Mouse (Mus musculus) E14TG2a.4 (cell line): ENCODE data around the gene Dysf.

Experiments
- CTCF ChIP-seq: conservative IDR thresholded peaks from 2 replicates; pipeline ENCODE4 v1.5.1; 2014; ENCODE audit warnings: low read length
- NANOG ChIP-seq: IDR thresholded peaks from 2 replicates; pipeline ENCODE4 v1.6.1; 2014; ENCODE audit warnings: borderline replicate concordance, low read length, mixed read lengths
- POU5F1 ChIP-seq: IDR thresholded peaks from 2 replicates; pipeline ENCODE4 v1.6.1; 2014; ENCODE audit warnings: low read length, borderline replicate concordance

DNA sequence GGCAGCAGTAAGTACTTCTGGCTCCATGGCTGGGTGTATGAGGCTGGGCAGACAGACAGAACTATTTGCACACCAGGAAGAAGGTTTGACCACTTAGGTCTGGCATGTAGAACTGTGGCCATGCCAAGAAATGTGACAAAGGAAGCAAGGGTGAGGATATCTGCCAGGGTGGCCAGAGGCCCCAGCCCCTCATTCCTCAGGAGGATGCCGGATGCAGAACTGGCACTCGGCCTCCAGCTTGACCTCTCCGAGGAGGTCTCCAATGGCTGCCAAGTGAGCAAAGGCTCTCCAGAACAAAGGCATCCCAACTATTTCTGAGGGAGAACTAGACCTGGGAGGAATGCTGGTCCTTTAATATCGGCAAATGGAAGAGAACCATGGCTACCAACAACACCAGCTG is 173.1 kb downstream of the Dysf start:
- TF ChIP-seq CTCF (no peak), POU5F1 (no peak), NANOG (no peak)
